In the genomic region with DNA sequence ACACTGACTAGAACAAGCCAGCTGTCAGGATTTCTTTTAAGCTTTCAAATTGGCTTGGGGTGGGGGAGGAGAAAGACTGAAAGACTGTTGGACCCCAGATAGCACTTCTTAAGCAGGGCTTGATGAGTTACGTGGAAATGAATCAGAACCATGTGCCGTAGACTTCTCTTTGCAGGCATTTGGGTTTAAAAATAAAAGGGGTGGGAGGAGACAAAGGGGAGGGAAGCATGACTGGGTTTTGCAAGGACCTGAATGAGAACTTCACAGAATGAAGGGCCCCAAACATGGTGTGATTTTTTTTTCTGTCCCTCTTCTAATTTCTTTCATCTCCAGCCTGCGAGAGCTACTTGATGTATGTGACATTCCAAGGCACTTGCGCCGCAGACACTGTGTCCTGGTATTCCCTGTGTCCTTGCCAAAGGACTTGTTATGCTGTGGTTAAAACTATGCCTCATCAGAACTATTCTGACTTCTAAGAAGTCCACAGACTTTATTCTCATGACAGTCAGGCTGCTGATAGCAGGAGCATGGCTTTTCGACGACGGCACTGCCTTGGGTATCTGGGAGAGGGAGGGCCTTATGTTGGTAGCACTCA, we compare ENCODE assay signal across 17 mouse cellular contexts.
DNase-seq lines count a peak whose midpoint lies in the region; ATAC-seq and TF ChIP-seq lines count a peak whose summit lies in the region.
"Had no signal": no experiment of that assay in that cellular context is flagged by ENCODE, and none has a peak within 500 bp of the region (broad histone marks: within the 10 kb centered on the region; RNA-seq: fewer than 3 reads in every experiment).

No protein-coding gene starts in this region.

- TF ChIP-seq POLR2A in embryonic fibroblast, embryonic 13.5 days (IDR thresholded peaks at IDR 0.05; ENCODE audit: low read depth, low read length): no peak

- TF ChIP-seq CTCF in embryonic fibroblast, embryonic 13.5 days (IDR thresholded peaks at IDR 0.05; ENCODE audit: borderline replicate concordance, insufficient read depth, low read length): no peak

- intact Hi-C loops in gastrocnemius, postnatal 14 days (cut with DNase I; ENCODE audit: low total_unique reads): no loop called here

- ATAC-seq in cerebellum, adult (ENCODE audit: insufficient number of reproducible peaks, low FRiP score, low TSS enrichment): no peak
- ATAC-seq: CD4-positive, CD25-positive, alpha-beta regulatory T cell, adult 4 months; Patski had no signal

- H3K4me3 ChIP-seq in embryonic fibroblast, embryonic 13.5 days (ENCODE audit: insufficient read depth, low read length): no peak overlapping the region
- H3K4me3 ChIP-seq: embryonic facial prominence, embryonic 15.5 days; forebrain, embryonic 10.5 days; midbrain, embryonic 10.5 days had no signal

- H3K4me1 ChIP-seq in embryonic fibroblast, embryonic 13.5 days (ENCODE audit: control insufficient read depth, insufficient read depth, low read length): peaks cover 3% of the 10 kb centered on the region; the same call in 1 of the 2 replicates
- H3K4me1 ChIP-seq: midbrain, embryonic 10.5 days had no signal

- H3K27ac ChIP-seq in embryonic fibroblast, embryonic 13.5 days (ENCODE audit: insufficient read depth, low read length): peak overlapping the region; percentile 87
- H3K27ac ChIP-seq: embryonic facial prominence, embryonic 15.5 days; forebrain, embryonic 10.5 days; midbrain, embryonic 10.5 days had no signal

- peak; percentile 54 for DNase-seq in adrenal gland, adult 2 months
- no peak for DNase-seq in adrenal gland, postnatal 4 days (ENCODE audit: low spot score in 2 of 2)
- DNase-seq in adrenal gland, adult 8-10 months: peak; percentile 65
- peak; percentile 18 for DNase-seq in lung, postnatal 36 days
- no peak for DNase-seq in gastrocnemius, postnatal 14 days
- DNase-seq: cerebellum, adult 11-12 months; cerebellum, postnatal 25 days; heart, postnatal 10 days; kidney, adult 2 months; thymus, postnatal 14 days had no signal

Comparison
In these comparisons a context has a peak if more than half of its experiments do, and no peak if none do; other contexts are left out.
1. DNase-seq: peak in adrenal gland, adult 2 months (single experiment), adrenal gland, adult 8-10 months (single experiment) and lung, postnatal 36 days (single experiment); none in adrenal gland, postnatal 4 days (0 of 2) and gastrocnemius, postnatal 14 days (single experiment).